Mouse (Mus musculus): ENCODE data around the gene B4galnt2. TPM values are rescaled to one million over a fixed set of nuclear protein-coding genes. Genes with fewer than 3 reads are reported as not detected.
A peak's percentile ranks its signal among the peaks of the same experiment; 100 is the strongest.

B4galnt2 gene
- polyA plus RNA-seq, 1 experiment from 2014 or later: 0.49 TPM

DNA sequence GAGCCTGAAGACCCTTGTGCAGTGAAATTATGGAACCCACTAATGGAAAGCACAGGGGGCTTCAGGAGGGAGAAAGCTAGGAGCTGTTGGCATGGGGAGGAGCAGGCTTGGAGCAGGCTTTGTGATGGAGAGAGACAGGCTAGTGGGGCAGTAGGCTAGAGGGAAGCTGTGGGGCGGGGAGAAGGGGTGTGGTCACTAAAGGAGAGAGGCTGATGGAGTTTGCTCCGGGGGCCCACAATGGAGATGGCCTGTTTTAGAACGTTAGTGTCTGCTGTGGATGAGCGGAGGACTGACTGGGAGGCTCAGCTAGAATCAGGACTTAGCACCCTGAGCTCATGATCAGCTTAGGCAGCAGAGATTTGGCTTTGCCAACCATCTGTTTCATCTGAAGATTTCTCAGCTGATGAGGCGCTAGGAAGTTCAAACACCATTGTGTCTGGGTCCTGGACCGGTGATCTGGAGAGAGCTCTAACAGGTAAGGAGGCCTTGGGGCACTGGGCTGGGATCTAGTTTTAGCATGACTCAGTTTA lies 71.2 kb downstream of the B4galnt2 start:
- H3K4me1 ChIP-seq: peaks cover 28% of the 10 kb centered on the region
- H3K27ac ChIP-seq: peak overlapping the region; percentile 63
- WGBS: 48% methylated on average over 6 of the region's 6 CpGs
- peak overlapping the region; percentile 56 for H3K4me3 ChIP-seq
- H3K36me3 ChIP-seq: no peaks in the 10 kb centered on the region
- no peak for DNase-seq (ENCODE audit: low spot score)
- no peaks in the 10 kb centered on the region for H3K9me3 ChIP-seq
- peaks cover 39% of the 10 kb centered on the region for H3K27me3 ChIP-seq (ENCODE audit: insufficient read depth, poor library complexity, severe bottlenecking)

DNA sequence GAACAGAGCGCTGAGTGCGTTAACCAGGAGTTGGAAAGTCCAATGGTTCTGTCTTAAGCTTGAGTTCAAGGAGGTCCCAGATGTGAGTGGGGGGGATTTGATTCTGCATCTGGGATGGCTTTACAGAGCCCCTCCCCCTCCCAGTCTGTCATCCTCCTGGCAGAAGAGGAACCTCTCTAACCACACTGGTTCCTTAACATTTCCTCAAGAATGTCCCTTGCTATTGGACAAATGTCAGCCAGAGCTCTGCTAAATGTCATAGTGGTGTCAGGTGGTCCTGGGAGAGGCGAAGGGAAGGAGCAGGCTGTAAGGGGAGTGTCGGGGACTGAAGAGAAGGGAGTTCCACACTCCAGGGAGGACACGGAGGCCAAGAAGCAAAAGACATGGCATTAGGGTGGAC lies 71.7 kb downstream of the B4galnt2 start:
- peaks cover 32% of the 10 kb centered on the region for H3K4me1 ChIP-seq
- peak overlapping the region; percentile 56 for H3K4me3 ChIP-seq
- DNase-seq (ENCODE audit: low spot score): no peak
- no peaks in the 10 kb centered on the region for H3K36me3 ChIP-seq
- no peaks in the 10 kb centered on the region for H3K9me3 ChIP-seq
- H3K27ac ChIP-seq: peak overlapping the region; percentile 63
- 44% methylated on average over 5 of the region's 5 CpGs for WGBS
- peaks cover 39% of the 10 kb centered on the region for H3K27me3 ChIP-seq (ENCODE audit: insufficient read depth, poor library complexity, severe bottlenecking)

DNA sequence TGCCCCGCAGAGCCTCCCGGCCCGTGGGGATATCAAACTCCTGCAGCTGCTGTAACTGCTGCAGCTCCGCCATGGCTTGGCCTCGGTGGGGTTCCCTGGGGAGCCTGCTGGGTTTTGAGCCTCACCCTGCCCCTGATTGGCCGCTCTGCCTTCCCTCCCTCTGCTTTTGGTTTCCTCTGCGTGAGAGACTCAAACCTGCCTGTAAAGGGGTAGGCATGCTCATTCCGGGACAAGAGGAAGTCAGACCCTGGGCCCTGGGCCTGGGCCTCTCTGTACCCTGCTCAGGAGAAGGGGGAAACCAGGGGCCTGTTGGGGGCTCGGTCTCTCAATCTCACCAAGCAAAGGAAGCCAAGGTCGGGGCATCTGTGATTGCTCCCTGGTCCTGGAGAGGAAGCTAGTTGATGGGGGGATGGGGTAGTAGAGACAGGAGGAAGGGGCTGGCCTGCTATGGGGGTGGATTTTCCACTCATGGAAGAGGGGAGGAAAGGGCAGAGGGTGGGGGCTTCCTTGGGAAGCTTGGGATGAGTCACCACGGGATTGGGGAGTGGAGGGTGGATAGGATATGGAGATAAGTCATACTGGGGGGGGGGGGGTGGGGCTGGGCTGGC lies 72.5 kb downstream of the B4galnt2 start, which contains the start of gene Abi3:
Gene Abi3, minus strand, starts transcription at position 403 of the 608 bp plus-strand sequence.
- WGBS: 10% methylated on average over 11 of the region's 11 CpGs
- Histone ChIP-seq H3K27me3 (ENCODE audit: insufficient read depth, poor library complexity, severe bottlenecking) (peaks cover 39% of the 10 kb centered on the region), H3K4me1 (peaks cover 40% of the 10 kb centered on the region), H3K36me3 (no peaks in the 10 kb centered on the region), H3K4me3 (peak within 1 kb of the TSS; percentile 56), H3K27ac (peak within 1 kb of the TSS; percentile 63), H3K9me3 (no peaks in the 10 kb centered on the region)
- DNase-seq (ENCODE audit: low spot score): no peak

DNA sequence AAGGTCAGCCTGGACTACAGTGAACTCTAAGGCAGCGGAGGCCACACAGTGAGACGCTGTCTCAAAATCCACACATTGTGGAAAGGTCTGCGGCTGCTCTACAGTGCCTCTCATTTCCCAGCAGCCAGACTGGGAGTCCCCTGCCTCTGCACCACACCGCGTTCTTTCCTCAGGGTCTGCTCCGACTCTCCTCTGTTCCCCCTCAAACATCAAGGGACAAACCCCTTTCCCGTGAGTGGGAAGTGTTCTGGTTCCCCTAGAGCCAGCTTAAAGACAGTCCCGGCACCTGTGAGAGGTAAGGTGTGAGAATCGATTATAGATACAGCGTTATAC lies 73.2 kb downstream of the B4galnt2 start:
- Histone ChIP-seq H3K27me3 (ENCODE audit: insufficient read depth, poor library complexity, severe bottlenecking) (peaks cover 39% of the 10 kb centered on the region), H3K36me3 (peaks cover 1% of the 10 kb centered on the region; the same call in 1 of the 2 replicates), H3K9me3 (no peaks in the 10 kb centered on the region), H3K4me1 (peaks cover 47% of the 10 kb centered on the region), H3K4me3 (peak overlapping the region; percentile 56), H3K27ac (peak overlapping the region; percentile 63)
- 47% methylated on average over 10 of the region's 10 CpGs for WGBS
- no peak for DNase-seq (ENCODE audit: low spot score)

DNA sequence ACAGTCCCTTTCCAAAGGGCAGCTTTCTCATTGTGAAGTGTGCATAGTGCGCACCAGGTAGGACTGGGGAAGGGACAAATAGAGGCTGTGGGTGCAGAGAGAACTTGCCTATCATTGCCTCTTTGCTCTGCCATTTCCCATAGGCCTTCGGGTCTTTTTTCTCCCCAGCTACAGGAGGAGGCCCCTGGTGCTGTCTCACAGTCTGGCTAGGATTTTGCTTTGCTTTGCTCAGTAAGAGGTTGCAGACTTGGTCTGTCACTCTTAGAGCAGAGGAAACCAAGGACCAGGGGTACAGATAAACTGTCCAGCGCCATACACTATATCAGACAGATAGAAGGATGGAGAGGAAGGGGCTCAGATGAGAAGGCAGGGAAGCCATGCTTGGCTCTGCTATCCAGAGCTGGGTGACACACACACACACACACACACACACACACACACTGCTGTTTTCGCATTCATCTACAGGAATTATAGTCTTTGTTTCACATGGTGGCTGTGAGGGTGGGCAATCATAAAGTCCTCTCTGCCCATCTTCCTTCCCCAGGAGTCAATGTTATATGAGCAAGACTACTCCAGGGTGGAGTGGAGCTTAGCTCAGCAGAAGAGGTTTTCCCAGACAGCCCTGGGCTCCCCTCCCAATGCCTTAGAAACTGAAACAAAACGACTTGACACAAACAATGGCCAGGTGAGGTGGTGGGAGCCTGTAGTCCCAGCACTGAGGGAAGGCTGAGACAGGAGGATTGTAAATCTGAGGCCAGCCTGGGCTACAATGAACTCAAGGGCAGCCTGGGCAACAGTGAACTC lies 73.8 kb downstream of the B4galnt2 start:
- no peak for DNase-seq (ENCODE audit: low spot score)
- Histone ChIP-seq H3K4me1 (peaks cover 53% of the 10 kb centered on the region), H3K9me3 (no peaks in the 10 kb centered on the region), H3K27ac (peak overlapping the region; percentile 63), H3K27me3 (ENCODE audit: insufficient read depth, poor library complexity, severe bottlenecking) (peaks cover 44% of the 10 kb centered on the region), H3K4me3 (peak overlapping the region; percentile 56), H3K36me3 (peaks cover 4% of the 10 kb centered on the region; the same call in 1 of the 2 replicates)
- 55% methylated on average over 5 of the region's 5 CpGs for WGBS

DNA sequence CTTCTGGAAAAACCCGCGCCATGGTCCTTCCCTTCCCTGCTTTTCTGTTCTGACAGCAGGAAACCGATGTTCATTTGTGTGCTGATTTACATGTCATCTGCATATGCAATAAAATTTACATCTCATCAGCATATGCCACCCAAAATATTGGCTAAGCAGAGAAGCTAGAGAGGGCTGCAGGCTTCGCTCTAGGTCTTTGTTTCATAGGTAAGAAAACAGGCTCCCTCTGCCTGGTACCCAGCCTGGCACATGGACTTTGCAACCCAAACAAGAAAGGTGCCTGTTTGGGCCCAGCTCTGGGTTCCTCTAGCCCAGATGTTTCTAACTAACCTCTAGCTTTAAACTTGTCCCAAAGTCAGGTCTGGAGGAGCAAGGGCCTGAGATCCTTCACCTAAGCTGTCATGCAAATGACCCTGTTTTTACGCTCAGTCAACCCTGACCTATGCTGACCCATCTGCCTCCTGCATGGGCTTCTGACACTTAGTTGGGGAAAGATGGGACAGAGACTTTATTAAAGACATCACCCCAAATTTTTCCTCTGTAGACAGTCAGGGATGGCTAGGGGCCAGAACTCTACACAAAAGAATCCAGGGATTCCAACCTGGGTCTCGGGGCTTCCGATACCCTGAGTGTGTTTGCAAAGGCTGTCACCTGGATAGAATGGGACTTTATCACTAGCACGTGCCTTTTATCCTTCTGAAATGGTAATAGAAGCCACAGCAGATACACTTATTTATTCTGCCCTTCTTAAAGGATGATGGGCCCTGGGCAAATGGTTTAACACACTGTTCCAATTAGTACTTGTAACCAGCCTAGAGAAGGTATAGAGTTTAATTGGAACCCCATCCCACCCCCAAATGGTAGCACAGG lies 75.5 kb downstream of the B4galnt2 start:
- peak overlapping the region; percentile 56 for H3K4me3 ChIP-seq
- no peak for DNase-seq (ENCODE audit: low spot score)
- peaks cover 60% of the 10 kb centered on the region for H3K27me3 ChIP-seq (ENCODE audit: insufficient read depth, poor library complexity, severe bottlenecking)
- 63% methylated on average over 8 of the region's 8 CpGs for WGBS
- H3K27ac ChIP-seq: peak overlapping the region; percentile 4; the same call in 1 of the 2 replicates
- H3K9me3 ChIP-seq: no peaks in the 10 kb centered on the region
- peaks cover 4% of the 10 kb centered on the region; the same call in 1 of the 2 replicates for H3K36me3 ChIP-seq
- peaks cover 65% of the 10 kb centered on the region for H3K4me1 ChIP-seq

DNA sequence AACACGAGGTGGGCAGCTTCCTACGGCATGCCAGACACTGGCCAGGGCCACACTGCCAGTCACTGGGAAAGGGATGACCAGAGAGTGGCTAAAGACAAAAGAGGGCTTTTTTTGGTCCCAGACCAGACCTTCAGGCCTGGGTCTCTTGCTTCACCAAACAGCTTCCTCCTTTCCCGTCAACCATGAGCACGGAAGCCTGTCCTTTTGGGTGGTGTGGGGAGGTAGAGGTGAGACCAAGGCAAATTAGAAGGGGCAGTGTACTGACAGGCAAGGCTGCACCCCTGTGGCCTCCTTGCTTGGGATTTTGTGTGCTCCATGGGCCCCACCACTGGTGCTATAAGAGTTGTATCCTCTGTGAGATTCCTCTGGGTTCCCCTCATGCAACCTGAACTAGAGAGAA lies 76.1 kb downstream of the B4galnt2 start:
- WGBS: 66% methylated on average over 4 of the region's 4 CpGs
- peaks cover 4% of the 10 kb centered on the region; the same call in 1 of the 2 replicates for H3K36me3 ChIP-seq
- peak overlapping the region; percentile 56; the same call in 1 of the 2 replicates for H3K4me3 ChIP-seq
- peaks cover 71% of the 10 kb centered on the region for H3K4me1 ChIP-seq
- H3K9me3 ChIP-seq: no peaks in the 10 kb centered on the region
- H3K27me3 ChIP-seq (ENCODE audit: insufficient read depth, poor library complexity, severe bottlenecking): peaks cover 64% of the 10 kb centered on the region
- H3K27ac ChIP-seq: peak overlapping the region; percentile 4; the same call in 1 of the 2 replicates
- no peak for DNase-seq (ENCODE audit: low spot score)

DNA sequence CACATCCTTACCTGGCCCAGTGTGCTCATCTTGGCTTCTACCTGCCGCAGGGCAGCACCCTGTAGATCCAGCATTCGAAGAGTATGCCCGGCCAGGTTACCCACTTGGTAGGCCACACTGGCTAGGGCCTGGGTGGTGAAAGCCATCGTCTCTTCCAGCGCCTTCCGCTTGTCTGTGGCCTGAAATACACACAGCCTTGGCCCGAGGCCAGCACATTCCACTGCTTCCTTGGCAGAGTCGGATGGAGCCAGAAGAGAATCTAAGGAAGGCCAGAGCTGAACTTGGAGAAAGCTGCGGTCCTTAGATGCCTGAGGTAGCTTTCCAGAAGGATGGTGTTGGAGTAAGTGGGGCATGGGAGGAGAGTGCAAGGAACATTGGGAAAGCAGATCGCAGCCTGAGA lies 77.6 kb downstream of the B4galnt2 start, which contains the start of gene Gngt2:
Gene Gngt2, plus strand, starts transcription at position 158 of the 400 bp plus-strand sequence.
- WGBS: 42% methylated on average over 10 of the region's 10 CpGs
- Histone ChIP-seq H3K4me1 (peaks cover 71% of the 10 kb centered on the region), H3K36me3 (peaks cover 14% of the 10 kb centered on the region; the same call in 1 of the 2 replicates), H3K27ac (peak within 1 kb of the TSS; percentile 71), H3K27me3 (ENCODE audit: insufficient read depth, poor library complexity, severe bottlenecking) (peaks cover 64% of the 10 kb centered on the region), H3K4me3 (peak within 1 kb of the TSS; percentile 32), H3K9me3 (no peaks in the 10 kb centered on the region)
- no peak for DNase-seq (ENCODE audit: low spot score)

DNA sequence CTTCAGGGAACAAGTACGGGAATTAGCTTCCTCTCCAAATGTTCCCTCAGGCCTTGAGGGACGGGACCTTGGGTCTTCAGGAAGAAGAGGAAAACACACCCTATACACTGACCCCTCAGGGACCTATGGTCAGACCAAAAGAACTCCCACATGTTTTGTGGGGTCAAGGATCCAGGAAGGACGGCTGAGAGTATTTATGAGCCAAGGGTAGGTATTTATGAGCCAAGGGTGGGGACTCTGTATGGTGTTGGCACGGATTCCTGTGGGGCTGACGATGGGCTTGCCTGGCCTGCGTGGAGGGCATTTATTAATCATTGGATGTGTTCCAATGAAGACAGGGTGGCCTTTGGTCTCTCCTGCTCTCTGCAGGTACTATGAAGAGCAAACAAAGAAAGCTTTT lies 78.3 kb downstream of the B4galnt2 start:
- H3K27me3 ChIP-seq (ENCODE audit: insufficient read depth, poor library complexity, severe bottlenecking): peaks cover 64% of the 10 kb centered on the region
- 64% methylated on average over 6 of the region's 6 CpGs for WGBS
- H3K27ac ChIP-seq: peak overlapping the region; percentile 71; the same call in 1 of the 2 replicates

DNA sequence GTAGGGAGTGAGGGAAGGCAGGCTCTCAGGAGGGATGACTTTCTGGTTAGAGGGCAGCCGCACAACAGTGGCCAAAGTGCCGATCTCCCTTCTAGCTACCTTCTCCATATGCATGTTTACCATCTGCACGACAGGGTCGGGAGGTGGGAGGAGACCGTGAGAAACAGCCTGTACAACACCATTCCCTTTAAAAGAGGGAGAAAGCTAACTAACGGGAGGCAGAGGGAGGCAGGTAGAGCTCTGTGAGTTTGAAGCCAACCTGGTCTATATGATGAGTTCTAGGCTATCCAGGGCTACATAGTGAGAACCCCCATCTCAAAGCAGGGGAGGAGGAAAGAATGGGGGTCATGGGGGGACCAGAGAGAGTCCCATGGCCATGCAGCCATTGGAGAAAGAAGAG lies 78.9 kb downstream of the B4galnt2 start:
- H3K36me3 ChIP-seq: peaks cover 14% of the 10 kb centered on the region; the same call in 1 of the 2 replicates
- peaks cover 76% of the 10 kb centered on the region for H3K4me1 ChIP-seq
- H3K4me3 ChIP-seq: peak overlapping the region; percentile 17; the same call in 1 of the 2 replicates
- no peak for DNase-seq (ENCODE audit: low spot score)
- 29% methylated on average over 6 of the region's 6 CpGs for WGBS
- no peaks in the 10 kb centered on the region for H3K9me3 ChIP-seq
- H3K27ac ChIP-seq: peak overlapping the region; percentile 71
- peaks cover 64% of the 10 kb centered on the region for H3K27me3 ChIP-seq (ENCODE audit: insufficient read depth, poor library complexity, severe bottlenecking)

More for the DNA sequence above, 78.3 kb downstream of the B4galnt2 start:
- DNase-seq (ENCODE audit: low spot score): no peak
- Histone ChIP-seq H3K4me3 (no peak overlapping the region), H3K9me3 (no peaks in the 10 kb centered on the region), H3K36me3 (peaks cover 14% of the 10 kb centered on the region; the same call in 1 of the 2 replicates), H3K4me1 (peaks cover 70% of the 10 kb centered on the region)

DNA sequence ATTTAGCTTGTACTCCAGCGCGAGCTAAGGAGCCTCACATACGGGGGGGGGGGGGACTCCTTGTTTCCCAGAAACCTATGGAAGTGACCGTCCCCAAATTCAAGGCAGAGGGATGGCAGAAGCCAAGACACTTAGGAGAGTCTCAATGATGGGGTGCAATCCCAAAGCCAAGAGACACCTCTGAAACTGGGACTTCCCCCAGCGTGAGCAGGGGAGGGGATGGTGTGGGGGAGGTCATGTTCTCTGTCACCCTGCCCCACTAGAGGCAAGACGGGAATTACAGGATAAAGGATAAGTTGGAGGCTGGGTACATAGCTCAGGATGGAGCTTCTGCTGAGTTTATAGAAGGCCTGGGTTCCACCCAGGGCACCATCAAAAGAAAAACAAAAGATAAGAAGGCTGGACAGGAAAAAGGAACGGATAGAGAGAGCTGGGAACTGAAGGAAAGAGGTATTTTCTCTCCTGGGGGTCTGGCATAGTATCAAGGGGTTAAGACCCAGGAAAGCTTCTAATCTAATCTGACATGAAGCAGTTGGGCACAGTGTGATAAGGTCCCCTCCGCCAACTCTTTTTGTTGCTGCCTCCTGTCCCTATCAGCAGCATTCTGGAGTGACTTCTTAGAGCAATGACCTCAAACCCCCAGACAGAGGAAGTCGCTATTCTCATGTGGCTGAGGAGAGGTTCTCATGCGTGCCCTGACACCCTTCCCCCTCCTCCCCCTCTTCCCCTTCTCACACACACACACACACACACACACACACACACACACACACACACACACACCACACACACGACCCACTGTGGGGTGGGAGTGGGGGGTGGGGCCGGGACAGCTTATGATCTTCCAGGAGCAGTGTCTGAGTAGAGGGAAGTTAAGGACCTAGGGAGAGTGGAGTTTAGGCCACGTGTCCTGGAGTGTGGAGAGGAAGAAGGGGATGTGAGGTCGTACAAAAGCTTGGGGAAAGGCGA lies 79.7 kb downstream of the B4galnt2 start:
- 5% methylated on average over 15 of the region's 15 CpGs for WGBS
- Histone ChIP-seq H3K36me3 (peaks cover 14% of the 10 kb centered on the region; the same call in 1 of the 2 replicates), H3K9me3 (no peaks in the 10 kb centered on the region), H3K4me3 (peak overlapping the region; percentile 42), H3K27ac (peak overlapping the region; percentile 71), H3K27me3 (ENCODE audit: insufficient read depth, poor library complexity, severe bottlenecking) (peaks cover 65% of the 10 kb centered on the region), H3K4me1 (peaks cover 84% of the 10 kb centered on the region)
- no peak for DNase-seq (ENCODE audit: low spot score)

Data from heart, embryonic 10.5 days (tissue).